ENCODE assay signal across 24 mouse cellular contexts in the genomic region with DNA sequence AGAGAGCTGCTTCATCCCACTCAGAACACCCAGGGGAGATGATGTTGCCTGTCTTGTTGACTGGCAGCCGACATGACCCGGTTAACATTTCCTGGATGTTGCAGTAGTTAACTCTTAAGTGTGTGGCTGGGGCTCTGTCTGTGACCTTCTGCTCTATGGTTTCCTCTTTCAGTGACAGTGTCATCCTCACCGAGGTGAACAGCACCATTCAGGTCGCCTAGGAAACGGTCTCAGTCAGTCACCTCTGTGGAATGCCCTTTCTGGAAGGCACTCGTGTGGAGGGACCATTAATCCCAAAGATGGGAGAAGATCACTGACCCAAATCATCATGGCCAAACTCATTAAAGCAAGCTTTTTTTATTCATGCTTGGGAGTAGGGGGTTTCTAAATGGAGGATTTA. TPM values are rescaled to one million over a fixed set of nuclear protein-coding genes. Genes with fewer than 3 reads are reported as not detected.
DNase-seq lines count a peak whose midpoint lies in the region; ATAC-seq and TF ChIP-seq lines count a peak whose summit lies in the region.
"Had no signal": no experiment of that assay in that cellular context is flagged by ENCODE, and none has a peak within 500 bp of the region (broad histone marks: within the 10 kb centered on the region; RNA-seq: fewer than 3 reads in every experiment).

No protein-coding gene starts in this region.

- peak overlapping the region; percentile 15; the same call in 1 of the 2 replicates for H3K27ac ChIP-seq in kidney, embryonic 14.5 days (ENCODE audit: low read depth, low read length)
- H3K27ac ChIP-seq in kidney, postnatal 0 days: no peak overlapping the region
- H3K27ac ChIP-seq: forebrain, embryonic 10.5 days; heart, embryonic 10.5 days; hindbrain, postnatal 0 days; liver, embryonic 12.5 days; neural tube, embryonic 12.5 days had no signal

- peak; percentile 92 for ATAC-seq in kidney, embryonic 14.5 days (ENCODE audit: low FRiP score, low TSS enrichment)
- peak; percentile 88 for ATAC-seq in kidney, postnatal 0 days (replicated peaks; ENCODE audit: low FRiP score, low read depth)
- ATAC-seq: activated CD4-positive, CD25-positive, alpha-beta regulatory T cell, adult 4 months; liver, embryonic 12.5 days had no signal

- peak; percentile 30 for DNase-seq in gastrocnemius, postnatal 14 days
- no peak for DNase-seq in gastrocnemius, postnatal 4 days (ENCODE audit: low spot score in 2 of 2)
- DNase-seq in kidney, adult 18-20 months: no peak
- DNase-seq in ZHBTc4 (ENCODE audit: low read depth, low spot score): peak; percentile 41
- DNase-seq in kidney, postnatal 0 days (ENCODE audit: low spot score): peak; percentile 87
- no peak for DNase-seq in lung, postnatal 4 days
- DNase-seq: adrenal gland, postnatal 25 days; cerebellum, adult 11 months; cerebellum, postnatal 10 days; lung, adult 2 months; right cerebral cortex, adult 18-20 months; thymus, postnatal 14 days had no signal

- no peak overlapping the region for H3K9ac ChIP-seq in kidney, embryonic 14.5 days (ENCODE audit: low read depth, low read length)
- H3K9ac ChIP-seq in kidney, postnatal 0 days (ENCODE audit: low read depth, low read length): no peak overlapping the region
- H3K9ac ChIP-seq: liver, embryonic 12.5 days; neural tube, embryonic 12.5 days had no signal

- TF ChIP-seq CTCF in kidney, postnatal 0 days (IDR thresholded peaks at IDR 0.05; ENCODE audit: low read depth): no peak

- H3K4me2 ChIP-seq in kidney, embryonic 14.5 days (replicated peaks; ENCODE audit: low read depth, low read length): no peak overlapping the region; the same call in 1 of the 2 replicates
- H3K4me2 ChIP-seq in kidney, postnatal 0 days (ENCODE audit: low read length): no peak overlapping the region
- H3K4me2 ChIP-seq: liver, embryonic 12.5 days; neural tube, embryonic 12.5 days had no signal

- intact Hi-C loops in gastrocnemius, postnatal 14 days (cut with DNase I; ENCODE audit: low total_unique reads): no loop called here

- no peak overlapping the region for H3K4me3 ChIP-seq in kidney, embryonic 14.5 days (ENCODE audit: low read length)
- no peak overlapping the region for H3K4me3 ChIP-seq in kidney, postnatal 0 days (replicated peaks; ENCODE audit: low read depth, low read length)
- H3K4me3 ChIP-seq: forebrain, embryonic 10.5 days; heart, embryonic 10.5 days; liver, embryonic 12.5 days; neural tube, embryonic 12.5 days had no signal

- no peaks in the 10 kb centered on the region for H3K9me3 ChIP-seq in kidney, embryonic 14.5 days (ENCODE audit: control insufficient read depth, low read length)
- H3K9me3 ChIP-seq in kidney, postnatal 0 days (replicated peaks; ENCODE audit: low read length): no peaks in the 10 kb centered on the region
- H3K9me3 ChIP-seq: forebrain, embryonic 10.5 days; heart, embryonic 10.5 days; liver, embryonic 12.5 days; neural tube, embryonic 12.5 days had no signal

- H3K36me3 ChIP-seq in kidney, embryonic 14.5 days (ENCODE audit: control insufficient read depth, insufficient read depth, low read length): no peaks in the 10 kb centered on the region
- no peaks in the 10 kb centered on the region for H3K36me3 ChIP-seq in kidney, postnatal 0 days (ENCODE audit: insufficient read depth, low read length)
- H3K36me3 ChIP-seq: forebrain, embryonic 10.5 days; heart, embryonic 10.5 days; liver, embryonic 12.5 days; neural tube, embryonic 12.5 days had no signal

- 4% methylated on average over 6 of the region's 6 CpGs for WGBS in kidney, embryonic 14.5 days
- 14% methylated on average over 6 of the region's 6 CpGs for WGBS in kidney, postnatal 0 days

- H3K27me3 ChIP-seq in kidney, embryonic 14.5 days (ENCODE audit: control insufficient read depth, insufficient read depth, low read length): no peaks in the 10 kb centered on the region
- H3K27me3 ChIP-seq in kidney, postnatal 0 days (ENCODE audit: insufficient read depth, low read length): no peaks in the 10 kb centered on the region
- H3K27me3 ChIP-seq: liver, embryonic 12.5 days; neural tube, embryonic 12.5 days had no signal

- peaks cover 20% of the 10 kb centered on the region for H3K4me1 ChIP-seq in kidney, embryonic 14.5 days (ENCODE audit: control insufficient read depth, insufficient read depth, low read length)
- peaks cover 23% of the 10 kb centered on the region for H3K4me1 ChIP-seq in kidney, postnatal 0 days (replicated peaks; ENCODE audit: insufficient read depth, low read length)
- H3K4me1 ChIP-seq: liver, embryonic 12.5 days had no signal

RNA-seq across cellular contexts. Expression of gene Rxfp2, which starts 12.7 kb away (rescaled TPM):
- total RNA-seq in gastrocnemius, postnatal 14 days (2021): not detected
- total RNA-seq in gastrocnemius, postnatal 4 days (2021): under 1 TPM in 1 of 2 experiments, not detected in 1; 0.13 TPM
- 6.0 and 7.9 TPM in 2 replicates for polyA plus RNA-seq in kidney, embryonic 14.5 days (2014; fragmentation: Nextera tagmentation; extraction: Ambion mirVana)
- 0.43 and 0.46 TPM in 2 replicates for polyA plus RNA-seq in kidney, postnatal 0 days (2015; fragmentation: Nextera tagmentation; extraction: Ambion mirVana)
- total RNA-seq: adrenal gland, postnatal 25 days; gastrocnemius, postnatal 25 days; heart, postnatal 14 days; megakaryocyte-erythroid progenitor cell, adult 5-6 weeks had no signal
- polyA plus RNA-seq: activated CD4-positive, CD25-positive, alpha-beta regulatory T cell, adult 4 months; C2C12; large intestine, adult 2 months had no signal

Comparison
In these comparisons a context has a peak if more than half of its experiments do, and no peak if none do; other contexts are left out.
1. DNase-seq: peak in gastrocnemius, postnatal 14 days (single experiment), ZHBTc4 (single experiment) and kidney, postnatal 0 days (single experiment); none in gastrocnemius, postnatal 4 days (0 of 2), kidney, adult 18-20 months (single experiment) and lung, postnatal 4 days (0 of 2).